Mouse (Mus musculus): Measurements from ENCODE around the gene Tpi1.
"Not testable (repeated sequence)": the region's sequence is repeated elsewhere in the genome, so short reads cannot be mapped to it uniquely, and the experiment has no call there.

Tpi1 gene

DNA sequence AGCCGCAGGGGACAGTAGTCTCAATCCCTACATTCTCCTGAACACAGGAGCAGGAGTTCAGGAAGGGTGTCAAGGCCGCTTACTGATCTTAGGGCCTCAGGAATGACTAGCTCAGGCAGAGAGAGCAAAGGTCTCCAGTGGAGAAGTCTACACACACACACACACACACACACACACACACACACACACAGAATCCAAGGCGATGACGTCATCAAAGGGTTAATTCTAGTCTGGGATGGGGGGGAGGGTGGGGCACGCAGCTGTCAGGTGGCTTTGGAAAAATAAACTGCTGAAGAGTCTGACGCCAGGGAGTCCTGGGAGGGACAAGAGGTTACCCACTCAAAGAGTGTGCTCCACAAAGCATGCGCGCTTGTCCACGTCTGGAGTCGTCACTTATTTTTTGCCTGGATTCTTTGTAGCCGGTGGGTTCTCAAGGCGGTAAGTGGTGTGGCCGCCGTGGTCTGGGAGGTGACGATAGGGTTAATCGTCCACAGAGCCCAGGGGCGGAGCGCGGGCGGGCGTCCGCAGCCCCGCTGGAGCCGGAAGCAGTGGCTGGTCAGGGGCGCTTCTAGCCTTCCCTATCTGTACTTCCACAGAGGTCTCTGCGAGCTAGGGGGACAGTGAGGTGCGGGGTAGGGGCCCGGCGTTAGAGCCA lies 5.6 kb downstream of the Tpi1 start, which contains the start of gene Spsb2:
Gene Spsb2 (plus strand): TSS at position 304 of the 655 bp plus-strand sequence.
- DNase-seq (ENCODE audit: low spot score) = peak; percentile 47

DNA sequence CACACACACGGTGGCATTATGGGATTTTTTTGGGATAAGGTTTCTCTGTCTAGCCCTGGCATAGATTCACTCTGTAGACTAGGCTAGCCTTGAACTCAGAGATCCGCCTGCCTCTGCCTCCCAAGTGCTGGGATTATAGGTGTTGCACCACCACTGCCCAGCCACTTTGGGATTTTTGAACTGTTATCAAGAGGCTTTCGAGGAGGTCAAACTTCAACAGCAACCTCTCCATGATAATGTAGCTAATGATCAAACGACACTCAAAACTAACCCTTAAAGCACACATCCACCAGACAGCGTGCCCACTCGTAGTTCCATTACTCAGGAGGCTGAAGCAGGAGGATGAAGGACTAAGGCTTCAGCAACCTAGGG lies 6.1 kb downstream of the Tpi1 start:
- DNase-seq (ENCODE audit: low spot score) = no peak

DNA sequence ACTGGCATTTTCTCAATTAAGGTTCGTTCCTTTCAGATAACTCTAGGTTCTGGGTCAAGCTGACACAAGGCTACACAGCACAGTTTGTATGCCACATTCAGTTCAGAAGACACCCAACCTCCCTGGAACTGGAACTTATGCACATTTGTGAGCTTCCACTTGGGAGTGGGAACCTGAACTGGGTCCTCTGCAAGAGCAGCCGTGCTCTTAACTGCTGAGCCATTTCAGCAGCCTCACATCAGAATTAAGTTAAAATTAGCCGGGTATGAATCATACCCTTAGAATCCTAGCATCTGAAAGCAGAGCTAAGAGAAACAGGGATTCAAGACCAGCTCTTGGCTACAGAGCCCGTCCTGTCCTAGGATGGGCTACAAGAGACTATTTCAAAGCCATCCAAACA lies 6.7 kb downstream of the Tpi1 start:
- DNase-seq (ENCODE audit: low spot score) = no peak

DNA sequence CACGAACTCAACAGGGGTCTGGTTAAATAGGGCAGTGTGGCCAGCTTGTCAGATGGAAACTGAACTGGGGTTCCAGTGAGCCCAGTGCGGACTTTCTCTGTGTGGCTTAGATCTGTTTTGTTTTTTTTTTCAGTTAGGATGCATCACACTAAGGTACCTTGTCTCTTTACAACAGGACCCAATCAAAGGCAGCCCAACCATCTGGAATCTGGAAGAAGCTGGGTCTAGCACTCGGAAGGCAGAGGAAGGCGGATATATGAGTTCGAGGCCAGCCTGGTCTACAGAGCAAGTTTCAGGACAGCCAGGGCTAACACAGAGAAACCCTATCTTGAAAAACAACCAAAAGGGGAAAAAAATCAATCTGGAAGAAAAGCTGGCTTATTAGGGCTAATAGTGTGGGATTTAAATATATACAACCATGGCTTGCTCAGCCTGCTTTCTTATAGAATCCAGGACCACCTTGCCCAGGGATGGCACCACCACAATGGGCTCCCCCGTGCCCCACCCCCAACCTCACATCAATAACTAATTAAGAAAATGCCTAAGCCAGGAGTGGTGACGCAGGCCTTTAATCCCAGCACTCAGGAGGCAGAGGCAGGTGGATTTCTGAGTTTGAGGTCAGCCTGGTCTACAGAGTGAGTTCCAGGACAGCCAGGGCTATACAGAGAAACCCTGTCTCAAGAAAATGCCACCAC lies 7.5 kb downstream of the Tpi1 start:
- DNase-seq (ENCODE audit: low spot score) = no peak

DNA sequence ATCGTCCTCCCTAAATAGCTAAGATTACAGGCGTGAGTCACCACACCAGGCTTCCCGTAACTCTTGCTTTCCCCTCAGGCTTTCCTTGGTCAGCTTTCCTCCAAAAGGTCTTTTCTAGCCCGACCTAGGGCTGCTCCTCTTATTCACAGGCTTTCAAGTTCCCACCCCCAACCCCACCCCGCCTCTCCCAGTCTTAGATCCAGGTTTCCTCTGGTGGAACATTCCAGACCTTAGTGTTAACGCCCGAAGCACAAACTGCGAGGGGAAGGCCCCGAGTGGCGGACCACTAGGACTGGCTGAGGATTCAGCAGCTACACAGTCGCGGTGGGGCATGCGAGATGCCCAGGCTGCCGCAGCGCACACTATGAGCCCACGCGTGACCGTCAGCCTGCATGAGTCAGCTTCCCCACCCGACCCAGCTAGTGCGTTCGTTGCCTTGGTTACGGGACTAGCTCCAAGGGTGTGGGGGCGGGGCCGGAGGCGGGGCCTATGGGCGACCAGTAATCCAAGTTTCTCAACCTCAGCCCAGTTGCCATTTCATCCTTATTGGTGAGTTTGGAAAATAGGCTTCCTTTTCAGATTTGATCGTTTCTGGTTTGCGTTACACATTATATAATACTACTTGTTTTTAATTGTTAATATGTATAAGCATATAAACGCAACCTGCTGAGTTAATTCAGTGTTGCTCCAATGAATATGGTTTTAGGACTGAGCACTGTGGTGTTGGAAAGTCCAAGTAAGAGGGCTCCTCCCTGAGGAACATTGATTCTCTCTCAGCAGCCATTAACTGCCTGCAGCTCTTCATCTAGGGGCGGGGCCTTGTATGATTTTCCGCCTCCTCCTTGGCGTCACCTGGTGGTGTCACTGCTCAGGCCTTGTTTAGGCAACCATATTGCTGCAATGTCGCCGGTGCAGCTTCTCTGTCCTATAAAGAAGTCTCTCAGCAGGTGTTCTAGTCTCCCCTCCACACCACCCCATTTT lies 8.5 kb downstream of the Tpi1 start:
- DNase-seq (ENCODE audit: low spot score) = peak; percentile 75

DNA sequence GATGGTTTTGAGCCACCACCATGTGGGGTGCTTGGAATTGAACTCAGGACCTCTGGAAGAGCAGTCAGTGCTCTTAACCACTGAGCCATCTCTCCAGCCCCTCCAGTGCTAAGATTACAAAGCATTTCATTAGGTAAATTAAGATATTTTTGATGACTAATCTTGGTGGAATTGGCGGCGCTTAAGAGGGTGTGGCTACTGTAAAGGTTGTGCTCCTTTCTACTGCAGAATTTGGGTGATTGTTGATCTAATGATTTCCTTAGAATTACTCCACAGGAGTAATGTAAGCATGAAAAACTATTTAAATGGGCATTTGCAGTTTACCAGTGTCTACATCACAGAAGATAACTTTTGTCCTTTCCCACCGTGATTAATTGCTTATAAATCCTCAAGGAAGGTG lies 9.8 kb downstream of the Tpi1 start:
- no peak for DNase-seq (ENCODE audit: low spot score)

DNA sequence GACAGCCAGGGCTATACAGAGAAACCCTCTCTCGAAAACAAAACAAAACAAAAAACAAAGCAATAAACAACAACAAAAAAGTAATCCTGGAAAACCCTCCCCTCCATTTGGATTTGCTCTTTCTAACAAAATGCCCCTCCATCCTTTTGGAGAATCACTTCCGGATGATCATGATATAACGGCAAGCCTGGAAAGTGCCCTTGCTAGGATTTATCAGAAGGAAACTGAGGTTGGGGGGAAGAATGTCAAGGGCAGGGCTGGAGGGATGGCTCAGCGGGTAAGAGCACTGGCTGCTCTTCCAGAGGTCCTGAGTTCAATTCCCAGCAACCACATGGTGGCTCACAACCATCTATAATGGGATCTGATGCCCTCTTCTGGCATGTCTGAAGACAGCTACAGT lies 10.4 kb downstream of the Tpi1 start:
- not testable (repeated sequence) for DNase-seq (ENCODE audit: low spot score)

DNA sequence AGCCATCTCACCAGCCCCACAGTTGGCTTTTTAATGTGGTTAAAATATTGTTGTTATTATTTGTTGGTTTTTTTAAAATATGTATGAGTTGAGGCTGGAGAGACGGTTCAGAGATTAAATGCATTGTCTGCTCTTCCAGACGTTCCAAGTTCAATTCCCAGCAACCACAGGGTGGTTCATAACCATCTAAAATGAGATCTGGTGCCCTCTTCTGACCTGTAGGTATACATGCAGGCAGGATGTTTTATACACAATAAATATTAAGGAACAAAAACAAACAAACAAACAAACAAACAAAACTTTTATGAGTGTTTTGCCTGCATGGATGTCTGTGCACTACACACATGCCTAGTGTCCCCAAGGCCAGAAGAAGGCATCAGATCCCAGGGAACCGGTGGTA lies 11.0 kb downstream of the Tpi1 start:
- no peak for DNase-seq (ENCODE audit: low spot score)

DNA sequence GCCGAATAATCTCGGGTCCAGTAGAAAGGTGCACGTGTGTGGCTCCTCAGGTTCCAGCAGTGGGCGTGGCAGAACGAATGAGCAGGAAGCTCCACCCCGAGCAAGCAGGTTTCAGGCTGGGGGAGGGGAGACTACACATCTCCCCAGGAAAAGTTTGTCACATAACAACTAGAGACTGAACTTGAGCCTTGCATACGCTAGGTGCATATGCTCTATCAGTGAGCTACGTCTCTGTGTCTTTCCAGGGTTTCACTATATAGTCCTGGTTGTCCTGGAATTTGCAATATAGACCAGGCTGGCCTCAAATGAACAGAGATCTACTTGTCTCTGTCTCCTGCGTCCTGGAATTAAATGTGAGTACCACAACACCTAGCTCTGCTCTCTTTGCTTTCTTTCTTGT lies 11.7 kb downstream of the Tpi1 start:
- not testable (repeated sequence) for DNase-seq (ENCODE audit: low spot score)

DNA sequence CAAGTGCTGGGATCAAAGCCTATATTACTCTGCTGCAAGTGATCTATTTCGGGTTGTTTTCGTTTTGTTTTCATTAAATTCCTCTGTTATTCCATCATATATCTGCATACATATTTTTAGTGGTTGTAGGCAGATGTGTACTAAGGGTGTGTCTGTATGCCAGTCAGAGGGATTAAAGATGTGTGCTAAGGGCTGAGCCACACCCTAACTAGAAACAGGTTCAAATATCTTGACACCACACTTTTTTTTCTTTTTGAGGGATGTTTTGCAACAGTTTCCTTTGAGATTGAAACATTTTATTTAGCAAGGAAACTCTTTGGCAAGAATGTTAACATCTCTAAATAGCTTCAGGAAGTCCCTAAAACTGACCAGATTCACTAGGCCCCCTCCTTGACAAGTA lies 17.9 kb downstream of the Tpi1 start:
- DNase-seq (ENCODE audit: low spot score) = no peak

DNA sequence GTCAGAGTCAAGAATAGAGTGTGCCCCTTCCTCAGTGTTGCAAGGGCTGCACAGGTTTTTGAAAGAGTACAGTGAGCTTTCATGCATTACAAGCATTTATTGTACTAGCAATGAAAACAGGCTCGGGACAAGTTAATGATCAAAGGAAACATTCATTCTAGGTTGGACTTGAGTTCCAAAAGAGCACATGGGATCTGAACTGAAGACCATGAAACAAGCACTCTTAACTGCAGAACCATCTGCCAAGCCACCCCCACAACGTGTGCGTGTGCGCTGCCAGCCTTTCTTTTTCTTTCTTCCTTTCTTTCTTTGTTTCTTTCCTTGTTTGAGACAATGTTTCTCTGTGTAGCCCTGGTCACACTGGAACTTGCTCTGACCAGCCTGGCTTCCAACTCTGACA lies 18.3 kb downstream of the Tpi1 start:
- no peak for DNase-seq (ENCODE audit: low spot score)

DNA sequence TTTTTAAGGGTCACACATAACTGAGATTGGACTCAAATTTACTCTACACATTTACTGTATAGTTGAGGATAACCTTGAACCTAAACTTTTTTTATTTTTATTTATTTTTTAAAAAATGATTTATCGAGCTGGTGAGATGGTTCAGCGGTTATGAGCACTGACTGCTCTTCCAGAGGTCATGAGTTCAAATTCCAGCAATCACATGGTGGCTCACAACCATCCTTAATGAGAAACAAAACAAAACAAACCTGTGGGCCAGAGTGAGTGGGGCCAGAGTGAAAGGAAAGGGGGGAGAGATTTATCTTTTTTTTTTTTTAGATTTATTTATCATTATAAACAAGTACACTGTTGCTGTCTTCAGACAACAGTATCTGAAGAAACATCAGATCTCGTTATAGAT lies 22.2 kb downstream of the Tpi1 start:
- DNase-seq (ENCODE audit: low spot score) = no peak

DNA sequence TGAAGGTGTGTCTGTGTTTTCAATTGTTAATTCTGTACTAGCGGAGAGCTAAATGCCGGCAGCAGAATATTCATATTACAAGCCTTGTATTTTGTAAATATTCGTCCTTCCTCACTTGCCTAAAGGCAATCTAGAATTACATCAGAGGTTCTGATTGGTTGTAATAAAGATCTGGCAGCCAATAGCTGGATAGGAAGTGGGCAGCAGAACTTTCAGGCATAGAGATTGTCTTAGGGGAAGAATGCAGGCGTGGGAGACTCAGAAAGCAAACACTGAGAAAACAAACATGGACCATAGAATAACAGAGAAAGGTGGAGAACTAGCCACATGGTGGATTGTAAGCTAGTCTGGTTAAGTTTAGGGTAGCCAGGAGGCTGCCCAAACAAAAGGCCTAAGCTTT lies 24.0 kb downstream of the Tpi1 start:
- no peak for DNase-seq (ENCODE audit: low spot score)

DNA sequence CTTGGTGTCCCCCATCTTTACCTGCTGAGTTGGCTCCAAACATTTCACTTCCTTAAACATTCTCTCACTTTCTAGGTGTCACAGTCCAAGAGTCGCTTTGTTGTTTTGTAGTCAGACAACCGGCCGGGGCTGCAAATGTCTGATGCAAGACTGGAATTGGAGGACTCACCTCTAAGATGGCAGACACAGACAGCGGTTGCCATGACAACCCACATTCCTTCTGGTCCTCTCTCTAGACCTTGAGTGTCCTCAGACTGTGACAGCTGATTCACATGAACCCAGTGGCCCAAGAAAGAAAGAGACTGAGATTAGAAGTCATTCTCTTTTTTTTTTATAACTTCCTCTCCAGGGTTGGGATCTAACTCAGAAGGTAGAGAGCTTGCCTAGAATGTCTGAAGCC lies 24.6 kb downstream of the Tpi1 start:
- no peak for DNase-seq (ENCODE audit: low spot score)

DNA sequence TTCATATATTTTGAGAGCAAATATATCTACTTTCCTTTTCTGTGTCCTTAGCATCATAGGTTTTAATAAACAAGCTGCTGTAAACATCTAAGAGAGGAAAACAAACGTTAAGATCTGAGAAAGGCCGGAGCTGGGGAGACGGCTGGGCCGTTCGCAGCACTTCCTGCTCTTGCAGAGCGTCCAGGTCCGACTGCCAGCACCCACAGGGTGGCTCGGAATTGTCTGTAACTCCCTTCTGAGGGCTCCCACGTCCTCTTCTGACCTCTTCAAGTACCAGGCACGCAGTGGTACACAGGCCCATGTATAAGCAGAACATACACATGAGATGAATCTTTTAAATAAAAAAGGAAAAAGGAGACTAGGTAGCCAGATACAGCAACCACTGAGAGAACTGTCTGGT lies 26.4 kb downstream of the Tpi1 start:
- no peak for DNase-seq (ENCODE audit: low spot score)

DNA sequence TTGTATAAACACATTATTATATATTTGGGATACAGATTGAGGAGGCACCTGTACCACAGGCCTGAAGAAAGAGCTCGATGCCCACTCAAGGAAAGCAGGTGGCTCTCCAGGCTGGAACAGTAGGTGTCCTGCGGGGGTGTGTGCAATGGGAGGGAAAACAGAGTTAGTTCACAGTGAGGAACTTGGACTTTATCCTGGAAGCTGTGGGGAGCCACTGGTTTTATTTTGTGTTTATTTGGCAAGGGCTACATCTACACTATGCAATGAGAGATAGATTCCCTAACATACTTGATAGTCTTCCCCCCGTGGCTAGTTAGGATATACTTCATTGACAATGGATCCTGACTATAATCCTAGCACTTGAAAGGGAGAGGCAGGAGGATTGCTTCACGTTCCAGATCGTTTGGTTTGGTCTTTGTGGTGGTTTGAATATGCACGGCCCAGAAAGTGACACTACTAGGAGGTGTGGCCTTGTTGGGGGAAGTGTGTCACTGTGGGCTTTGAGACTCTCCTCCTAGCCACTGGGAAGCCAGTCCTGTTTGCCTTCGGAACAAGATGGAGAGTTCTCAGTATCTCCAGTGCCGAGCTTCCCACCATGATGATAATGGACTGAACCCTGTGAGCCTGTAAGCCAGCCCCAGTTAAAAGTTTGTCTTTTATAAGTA lies 27.2 kb downstream of the Tpi1 start:
- DNase-seq (ENCODE audit: low spot score) = no peak

DNA sequence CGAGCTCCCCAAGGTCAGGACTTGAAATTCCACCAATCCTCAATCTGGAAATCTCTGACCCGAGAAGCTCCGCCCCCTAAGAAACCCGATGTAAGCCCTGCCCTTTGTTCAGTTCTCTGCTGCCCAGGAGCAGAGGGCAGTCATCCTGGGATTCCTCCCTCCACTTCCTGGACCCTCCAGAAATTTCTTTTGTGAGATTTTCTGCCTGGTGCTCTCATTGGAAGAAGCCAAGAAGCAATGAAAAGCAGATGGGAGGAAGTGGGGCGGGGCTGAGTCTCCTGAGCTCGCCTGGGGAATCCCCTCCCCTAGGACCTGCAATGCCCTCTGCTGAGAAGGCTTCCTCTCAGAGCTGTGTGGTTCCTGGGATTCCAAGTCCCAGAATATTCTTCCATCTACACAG lies 31.7 kb downstream of the Tpi1 start:
- DNase-seq (ENCODE audit: low spot score) = no peak

DNA sequence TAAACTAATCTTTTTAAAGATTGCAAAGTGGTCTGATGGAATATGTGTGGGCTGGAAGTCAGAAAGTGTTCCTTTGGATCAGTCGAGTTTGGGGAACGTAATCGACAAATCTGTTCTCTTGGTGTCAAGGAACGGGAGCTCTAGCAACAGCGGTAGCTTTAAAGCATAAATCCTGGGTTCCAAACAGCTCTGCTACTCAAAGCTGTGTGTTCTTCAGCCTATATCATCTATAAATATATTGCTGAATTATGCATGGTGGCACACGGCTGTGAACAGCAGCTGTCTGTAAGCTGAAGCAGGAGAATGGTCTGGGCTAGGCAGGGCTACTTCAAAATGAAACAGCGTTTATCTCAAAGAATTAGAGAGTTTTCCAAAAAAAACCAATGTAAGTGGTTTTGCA lies 33.2 kb downstream of the Tpi1 start:
- DNase-seq (ENCODE audit: low spot score) = no peak

DNA sequence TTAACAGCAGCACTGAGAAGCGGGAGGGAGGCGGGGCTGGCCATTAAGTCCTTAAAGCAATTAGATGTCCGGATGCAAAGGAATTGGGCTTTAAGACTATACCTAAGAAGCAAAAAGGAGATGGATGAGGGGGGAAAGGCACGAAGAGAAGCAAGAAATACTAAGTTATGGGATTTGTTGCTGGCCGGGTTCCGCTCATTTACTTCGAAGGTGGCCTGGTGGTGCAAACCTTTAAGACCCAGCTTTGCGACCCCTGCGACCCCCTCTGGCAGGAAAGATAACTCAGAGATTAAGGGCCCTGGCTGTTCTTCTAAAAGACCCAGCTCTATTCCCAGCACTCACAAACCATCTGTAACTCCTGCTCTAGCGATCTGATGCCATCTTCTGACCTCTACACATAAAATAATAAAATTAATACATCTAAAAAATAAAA lies 34.1 kb downstream of the Tpi1 start:
- DNase-seq (ENCODE audit: low spot score) = no peak

DNA sequence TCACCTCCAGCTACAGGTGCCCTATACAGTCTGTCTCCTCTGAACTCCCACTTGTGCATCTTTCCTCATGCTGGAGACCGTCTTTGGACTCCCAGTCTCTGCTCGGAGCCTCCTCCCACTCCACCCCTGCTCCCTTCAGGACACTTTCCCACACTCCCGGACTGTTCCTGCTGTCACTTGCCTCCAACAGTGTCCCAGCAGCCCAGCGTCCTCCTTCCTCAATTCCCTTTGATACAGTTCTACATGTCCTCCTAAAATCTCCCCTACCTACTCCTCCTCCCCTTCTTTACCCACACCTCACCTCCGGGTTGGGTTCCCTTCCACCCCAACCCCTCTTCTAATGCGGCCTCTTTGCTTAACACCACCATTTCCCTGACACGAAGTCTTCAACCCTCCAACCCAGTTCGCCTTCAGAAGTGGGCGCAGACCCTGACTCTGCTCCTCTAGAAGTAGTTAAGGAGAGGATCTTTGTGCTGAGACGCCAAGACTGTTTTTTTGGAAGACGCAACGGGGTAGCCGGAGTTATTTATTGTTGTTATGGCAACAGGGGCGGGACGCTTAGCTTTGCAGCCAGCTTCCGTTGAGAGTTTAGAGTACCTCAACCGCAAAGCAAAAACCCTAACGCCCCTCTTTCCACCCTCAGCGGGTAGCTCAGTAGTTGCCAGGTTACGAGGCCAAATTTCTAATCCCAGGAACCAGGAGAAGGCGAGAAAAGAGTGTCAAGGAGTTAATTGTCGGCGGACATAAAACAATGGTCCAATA lies 34.7 kb downstream of the Tpi1 start, which contains the start of gene Lrrc23:
Gene Lrrc23 (minus strand): TSS at position 506 of the 762 bp plus-strand sequence.
- DNase-seq (ENCODE audit: low spot score) = no peak

DNA sequence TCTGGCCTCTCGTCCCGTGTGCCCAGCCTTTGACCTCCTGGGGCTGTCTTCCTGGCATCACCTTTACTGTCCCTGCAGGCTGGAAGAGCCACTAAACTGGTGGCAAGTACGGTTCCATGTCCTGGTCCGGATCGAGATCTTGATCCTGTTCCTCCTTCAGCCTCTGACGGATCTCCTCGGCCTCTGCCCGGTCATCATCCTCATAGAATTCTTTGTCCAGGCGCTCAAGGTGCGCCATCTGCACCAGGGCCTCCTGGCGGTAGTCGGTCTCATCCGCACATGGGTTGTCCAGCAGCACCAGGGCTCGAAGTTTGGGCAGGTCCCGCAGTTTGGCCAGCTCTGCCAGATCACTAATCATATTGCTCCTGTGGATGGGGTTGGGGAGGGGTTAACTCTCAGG lies 43.6 kb downstream of the Tpi1 start:
- no peak for DNase-seq (ENCODE audit: low spot score)

Measured in spleen, adult 12 weeks (tissue).